Mouse (Mus musculus) heart, embryonic 12.5 days (tissue): Measurements from ENCODE around the gene Meis2. TPM values are rescaled to one million over a fixed set of nuclear protein-coding genes. Genes with fewer than 3 reads are reported as not detected.

ENCODE experiments used
- ATAC-seq: fragments of 200-750 bp; cut with Nextera tagmentation; 2 replicates; pipeline ENCODE4 v1.8.0; 2017; ENCODE audit warnings: moderate TSS enrichment, moderate library complexity; ENCODE audit not compliant: insufficient number of reproducible peaks, low FRiP score
- H3K27ac ChIP-seq: fragments of 300-500 bp; sonication (generic); 2 replicates; pipeline ENCODE4 v1.5.1; 2016; ENCODE audit warnings: mild to moderate bottlenecking, moderate library complexity; ENCODE audit not compliant: poor library complexity, severe bottlenecking
- H3K27me3 ChIP-seq: fragments of 300-500 bp; sonication (generic); replicated peaks from 2 replicates; pipeline ENCODE4 v1.6.1; 2016; ENCODE audit warnings: mild to moderate bottlenecking, moderate library complexity
- H3K36me3 ChIP-seq: fragments of 300-500 bp; sonication (generic); 2 replicates; pipeline ENCODE4 v1.6.1; 2016; ENCODE audit warnings: mild to moderate bottlenecking, moderate library complexity
- H3K4me1 ChIP-seq: fragments of 300-500 bp; sonication (generic); replicated peaks from 2 replicates; pipeline ENCODE4 v1.6.1; 2016; ENCODE audit warnings: mild to moderate bottlenecking
- H3K4me2 ChIP-seq: fragments of 300-500 bp; sonication (generic); 2 replicates; pipeline ENCODE4 v1.6.1; 2016; ENCODE audit warnings: mild to moderate bottlenecking, moderate library complexity
- H3K4me3 ChIP-seq: fragments of 300-500 bp; sonication (generic); 2 replicates; pipeline ENCODE4 v1.5.1; 2016; ENCODE audit warnings: mild to moderate bottlenecking
- H3K9ac ChIP-seq: fragments of 300-500 bp; sonication (generic); 2 replicates; pipeline ENCODE4 v1.6.1; 2016; ENCODE audit warnings: mild to moderate bottlenecking, moderate library complexity
- H3K9me3 ChIP-seq: fragments of 300-500 bp; sonication (generic); replicated peaks from 2 replicates; pipeline ENCODE4 v1.6.1; 2016; ENCODE audit warnings: mild to moderate bottlenecking, moderate library complexity
- WGBS: fragments of 180-500 bp; shearing (Covaris S2); methylation state at CpG from one replicate; pipeline ENCODE4 v1.1.7; 2016; 5-methylcytosine and 5-hydroxymethylcytosine counted together
- polyA plus RNA-seq: library from polyadenylated mRNA; unstranded; fragments of >200 nt; fragmentation: Nextera tagmentation; extraction: Ambion mirVana; gene quantifications from 2 replicates; pipeline ENCODE4 v1.2.1, GENCODE M21; 2016

The Meis2 gene
- polyA plus RNA-seq, 1 experiment from 2014 or later: 49.9 TPM

DNA sequence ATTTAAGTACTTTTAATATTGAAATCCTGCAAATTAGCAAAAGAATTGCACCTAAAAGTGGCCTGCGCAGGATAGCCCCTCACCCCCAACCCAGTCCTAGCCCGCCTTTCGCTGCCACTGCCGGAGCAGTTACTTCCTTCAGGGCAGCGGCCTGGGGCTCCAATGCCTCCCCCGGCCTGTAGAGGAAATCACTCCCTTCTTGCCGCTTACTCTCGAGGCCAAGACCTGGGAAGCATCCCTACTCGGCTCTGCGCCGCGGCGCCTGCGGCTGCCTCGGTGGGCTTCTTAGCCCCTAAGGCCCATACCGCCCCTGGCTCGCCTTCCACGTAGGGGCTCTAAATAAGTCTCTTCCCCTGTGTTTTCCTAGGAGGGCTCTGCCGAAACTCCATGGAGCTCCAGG lies 5.4 kb downstream of the Meis2 start:
- peak overlapping the region; percentile 99 for H3K4me2 ChIP-seq
- peak overlapping the region; percentile 95 for H3K9ac ChIP-seq
- peak overlapping the region; percentile 98 for H3K27ac ChIP-seq
- ATAC-seq: no peak
- peak overlapping the region; percentile 68 for H3K4me3 ChIP-seq
- H3K36me3 ChIP-seq: peaks cover 33% of the 10 kb centered on the region
- H3K4me1 ChIP-seq: peaks cover 53% of the 10 kb centered on the region
- 8% methylated on average over 19 of the region's 19 CpGs for WGBS
- H3K9me3 ChIP-seq: no peaks in the 10 kb centered on the region
- H3K27me3 ChIP-seq: no peaks in the 10 kb centered on the region

- H3K9me3 ChIP-seq: no peaks in the 10 kb centered on the region
- no peak for ATAC-seq
- H3K9ac ChIP-seq: peak overlapping the region; percentile 56; the same call in 1 of the 2 replicates
- 64% methylated on average over 1 of the region's 1 CpGs for WGBS
- H3K4me3 ChIP-seq: peak overlapping the region; percentile 68
- peak overlapping the region; percentile 99 for H3K4me2 ChIP-seq
- peaks cover 56% of the 10 kb centered on the region for H3K4me1 ChIP-seq
- H3K27ac ChIP-seq: no peak overlapping the region
- no peaks in the 10 kb centered on the region for H3K27me3 ChIP-seq
- peaks cover 33% of the 10 kb centered on the region for H3K36me3 ChIP-seq
Measured at GRCm38 (mm10) chr2:116059661-116060060, 6.0 kb downstream of the Meis2 start.

DNA sequence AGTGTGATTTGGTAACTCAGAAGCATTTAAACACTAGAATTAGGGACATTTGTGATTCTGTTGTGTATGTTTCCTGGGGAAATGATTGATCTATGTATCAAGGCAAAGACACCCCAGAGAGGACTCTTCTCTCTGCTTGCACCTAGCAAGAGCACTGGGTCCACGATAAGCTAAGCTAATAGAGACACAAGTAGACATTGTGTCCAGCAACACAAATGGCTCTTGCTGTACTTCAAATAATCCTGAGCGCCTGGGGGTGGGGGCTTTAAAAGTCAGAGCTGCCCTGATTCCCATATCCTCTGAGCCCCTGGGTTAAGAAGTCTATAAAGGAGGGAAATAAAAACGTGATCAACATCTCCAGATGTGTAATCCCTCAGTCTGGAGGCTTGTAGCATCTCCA lies 6.6 kb downstream of the Meis2 start:
- 52% methylated on average over 3 of the region's 3 CpGs for WGBS
- Histone ChIP-seq H3K36me3 (peaks cover 33% of the 10 kb centered on the region), H3K4me3 (peak overlapping the region; percentile 68; the same call in 1 of the 2 replicates), H3K9ac (peak overlapping the region; percentile 56; the same call in 1 of the 2 replicates), H3K27ac (no peak overlapping the region), H3K4me2 (peak overlapping the region; percentile 99), H3K9me3 (no peaks in the 10 kb centered on the region), H3K4me1 (peaks cover 57% of the 10 kb centered on the region), H3K27me3 (no peaks in the 10 kb centered on the region)
- no peak for ATAC-seq

GRCm38 (mm10) chr2:116058511-116058910 lies 7.1 kb downstream of the Meis2 start:
- ATAC-seq: no peak

GRCm38 (mm10) chr2:116056826-116057225 lies 8.8 kb downstream of the Meis2 start:
- H3K9me3 ChIP-seq: no peaks in the 10 kb centered on the region
- H3K4me3 ChIP-seq: peak overlapping the region; percentile 15
- no peak overlapping the region for H3K27ac ChIP-seq
- peak overlapping the region; percentile 19 for H3K9ac ChIP-seq
- peak overlapping the region; percentile 99 for H3K4me2 ChIP-seq
- peaks cover 33% of the 10 kb centered on the region for H3K36me3 ChIP-seq
- no peak for ATAC-seq
- H3K27me3 ChIP-seq: no peaks in the 10 kb centered on the region
- H3K4me1 ChIP-seq: peaks cover 75% of the 10 kb centered on the region
- 49% methylated on average over 7 of the region's 7 CpGs for WGBS

More at GRCm38 (mm10) chr2:116058511-116058910, 7.1 kb downstream of the Meis2 start:
- peak overlapping the region; percentile 99 for H3K4me2 ChIP-seq
- peak overlapping the region; percentile 15 for H3K4me3 ChIP-seq
- no peaks in the 10 kb centered on the region for H3K9me3 ChIP-seq
- no peaks in the 10 kb centered on the region for H3K27me3 ChIP-seq
- H3K9ac ChIP-seq: peak overlapping the region; percentile 35; the same call in 1 of the 2 replicates
- WGBS: 52% methylated on average over 9 of the region's 9 CpGs
- no peak overlapping the region for H3K27ac ChIP-seq
- H3K4me1 ChIP-seq: peaks cover 63% of the 10 kb centered on the region
- H3K36me3 ChIP-seq: peaks cover 33% of the 10 kb centered on the region

DNA sequence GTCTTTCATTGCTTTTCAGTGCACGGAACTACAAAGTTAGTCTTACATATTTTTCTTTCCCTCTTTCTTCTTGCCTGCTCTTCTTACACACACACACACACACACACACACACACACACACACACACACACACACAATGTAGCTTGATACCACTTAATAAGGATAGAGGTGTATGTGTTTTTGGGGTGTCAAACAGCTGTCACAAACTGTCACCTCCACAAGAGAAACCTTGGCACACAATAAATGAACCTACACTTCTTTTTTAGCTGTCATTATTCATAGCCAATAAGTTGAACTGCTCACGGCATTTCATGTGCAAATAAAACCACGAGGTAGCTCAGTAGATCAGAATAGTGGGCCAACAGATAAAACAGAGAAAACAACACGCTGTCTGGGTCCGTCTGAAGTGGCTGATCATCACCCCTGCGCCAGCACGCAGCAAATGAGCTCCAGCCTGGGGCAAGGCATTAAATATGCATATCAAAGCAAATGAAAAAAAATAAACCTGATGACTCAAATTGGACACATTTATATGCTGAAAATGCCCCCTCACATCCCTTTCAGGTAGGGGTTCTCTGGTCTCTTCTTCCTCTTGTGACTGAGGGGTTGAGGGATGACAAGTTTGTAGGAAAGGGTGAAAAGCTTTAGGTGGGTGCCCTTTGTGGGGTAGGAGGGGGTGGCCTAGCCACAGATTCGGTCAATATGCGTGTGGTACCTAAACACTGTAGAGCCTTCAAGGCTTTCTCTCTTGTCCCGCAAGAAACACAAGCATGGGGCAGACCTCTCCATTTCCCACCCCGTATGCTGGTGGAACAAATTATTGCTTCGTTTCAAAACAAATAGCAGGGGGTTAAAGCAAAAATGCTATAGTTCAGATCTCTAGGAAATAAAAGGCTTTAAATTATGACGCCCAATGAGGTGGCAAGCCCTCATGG lies 9.7 kb downstream of the Meis2 start:
- peak overlapping the region; percentile 61 for H3K9ac ChIP-seq
- peaks cover 72% of the 10 kb centered on the region for H3K4me1 ChIP-seq
- no peaks in the 10 kb centered on the region for H3K9me3 ChIP-seq
- peak overlapping the region; percentile 53 for H3K4me2 ChIP-seq
- no peak for ATAC-seq
- WGBS: 48% methylated on average over 13 of the region's 13 CpGs
- peaks cover 34% of the 10 kb centered on the region for H3K36me3 ChIP-seq
- 0 out of 2 replicates have a peak overlapping the region, but pooled peaks have one; percentile 13 for H3K27ac ChIP-seq
- peak overlapping the region; percentile 26 for H3K4me3 ChIP-seq
- H3K27me3 ChIP-seq: no peaks in the 10 kb centered on the region

- no peaks in the 10 kb centered on the region for H3K27me3 ChIP-seq
Measured at GRCm38 (mm10) chr2:116053931-116054330, 11.7 kb downstream of the Meis2 start.

GRCm38 (mm10) chr2:116052688-116053421 lies 12.8 kb downstream of the Meis2 start:
- no peak for ATAC-seq
- H3K27ac ChIP-seq: peak overlapping the region; percentile 44; the same call in 1 of the 2 replicates
- H3K9ac ChIP-seq: no peak overlapping the region
- peaks cover 63% of the 10 kb centered on the region for H3K4me1 ChIP-seq
- H3K36me3 ChIP-seq: peaks cover 12% of the 10 kb centered on the region
- peak overlapping the region; percentile 11; the same call in 1 of the 2 replicates for H3K4me2 ChIP-seq
- H3K27me3 ChIP-seq: no peaks in the 10 kb centered on the region
- H3K9me3 ChIP-seq: no peaks in the 10 kb centered on the region
- no peak overlapping the region for H3K4me3 ChIP-seq

More at GRCm38 (mm10) chr2:116053931-116054330, 11.7 kb downstream of the Meis2 start:
- H3K4me3 ChIP-seq: no peak overlapping the region
- peaks cover 69% of the 10 kb centered on the region for H3K4me1 ChIP-seq
- no peak overlapping the region for H3K27ac ChIP-seq
- no peak overlapping the region for H3K9ac ChIP-seq
- no peaks in the 10 kb centered on the region for H3K9me3 ChIP-seq
- ATAC-seq: no peak
- H3K4me2 ChIP-seq: no peak overlapping the region
- WGBS: 68% methylated on average over 5 of the region's 5 CpGs
- H3K36me3 ChIP-seq: peaks cover 21% of the 10 kb centered on the region

- peak overlapping the region; percentile 21; the same call in 1 of the 2 replicates for H3K27ac ChIP-seq
- ATAC-seq: no peak
- H3K9me3 ChIP-seq: no peaks in the 10 kb centered on the region
- H3K9ac ChIP-seq: no peak overlapping the region
- H3K4me3 ChIP-seq: no peak overlapping the region
- no peaks in the 10 kb centered on the region for H3K27me3 ChIP-seq
- 70% methylated on average over 9 of the region's 9 CpGs for WGBS
- H3K4me1 ChIP-seq: peaks cover 62% of the 10 kb centered on the region
- peaks cover 16% of the 10 kb centered on the region for H3K36me3 ChIP-seq
- H3K4me2 ChIP-seq: peak overlapping the region; percentile 11; the same call in 1 of the 2 replicates
Measured at GRCm38 (mm10) chr2:116051906-116052614, 13.6 kb downstream of the Meis2 start.

GRCm38 (mm10) chr2:116049710-116050109 lies 15.9 kb downstream of the Meis2 start:
- Histone ChIP-seq H3K4me3 (0 out of 2 replicates have a peak overlapping the region, but pooled peaks have one; percentile 1), H3K9me3 (no peaks in the 10 kb centered on the region), H3K36me3 (peaks cover 23% of the 10 kb centered on the region), H3K27ac (peak overlapping the region; percentile 17; the same call in 1 of the 2 replicates), H3K27me3 (no peaks in the 10 kb centered on the region), H3K4me2 (peak overlapping the region; percentile 43), H3K9ac (no peak overlapping the region), H3K4me1 (peaks cover 52% of the 10 kb centered on the region)
- WGBS: 52% methylated on average over 9 of the region's 9 CpGs
- peak; percentile 45; the same call in 1 of the 2 replicates for ATAC-seq
